Comparison of ENCODE assay signal across 9 mouse cellular contexts in genomic region chr19:46641420-46642085, GRCm38 (mm10). TPM values are rescaled to one million over a fixed set of nuclear protein-coding genes. Genes with fewer than 3 reads are reported as not detected.
DNase-seq lines count a peak whose midpoint lies in the region; ATAC-seq lines count a peak whose summit lies in the region.
"Had no signal": no experiment of that assay in that cellular context is flagged by ENCODE, and none has a peak within 500 bp of the region (broad histone marks: within the 10 kb centered on the region; RNA-seq: fewer than 3 reads in every experiment).

No protein-coding gene starts in this region.

- no peak overlapping the region for H3K4me3 ChIP-seq in hindbrain, embryonic 15.5 days
- no peak overlapping the region for H3K4me3 ChIP-seq in liver, embryonic 11.5 days (ENCODE audit: low read depth, low read length)
- H3K4me3 ChIP-seq in neural tube, embryonic 15.5 days (replicated peaks) = no peak overlapping the region

- H3K9ac ChIP-seq in hindbrain, embryonic 15.5 days = no peak overlapping the region
- no peak overlapping the region for H3K9ac ChIP-seq in liver, embryonic 11.5 days (ENCODE audit: low read depth, low read length)
- H3K9ac ChIP-seq in neural tube, embryonic 15.5 days (replicated peaks) = no peak overlapping the region

- whole genome bisulfite sequencing in hindbrain, embryonic 15.5 days = 60% methylated on average over 19 of the region's 19 CpGs
- 61% methylated on average over 19 of the region's 19 CpGs for WGBS in liver, embryonic 11.5 days
- 62% methylated on average over 19 of the region's 19 CpGs for WGBS in neural tube, embryonic 15.5 days

- peak; percentile 69 for DNase-seq in 3134 (ENCODE audit: extremely low read depth, insufficient read length, low spot score)
- peak; percentile 91 for DNase-seq in adrenal gland, postnatal 14 days
- DNase-seq in gastrocnemius, postnatal 10 days = peak; percentile 64
- no peak for DNase-seq in liver, embryonic 11.5 days (ENCODE audit: low spot score)
- DNase-seq in B cell, adult 2 months = no peak
- DNase-seq in retina, embryonic 14.5 days (ENCODE audit: low spot score) = no peak

- peak overlapping the region; percentile 56 for H3K27ac ChIP-seq in hindbrain, embryonic 15.5 days (replicated peaks)
- H3K27ac ChIP-seq in liver, embryonic 11.5 days (ENCODE audit: low read depth, low read length) = peak overlapping the region; percentile 43; the same call in 1 of the 2 replicates
- peak overlapping the region; percentile 74 for H3K27ac ChIP-seq in neural tube, embryonic 15.5 days (replicated peaks)

- H3K4me2 ChIP-seq in hindbrain, embryonic 15.5 days = no peak overlapping the region
- no peak overlapping the region for H3K4me2 ChIP-seq in liver, embryonic 11.5 days
- H3K4me2 ChIP-seq in neural tube, embryonic 15.5 days = no peak overlapping the region

- H3K27me3 ChIP-seq in hindbrain, embryonic 15.5 days = no peaks in the 10 kb centered on the region
- no peaks in the 10 kb centered on the region for H3K27me3 ChIP-seq in liver, embryonic 11.5 days (replicated peaks; ENCODE audit: control insufficient read depth, insufficient read depth, low read length)
- no peaks in the 10 kb centered on the region for H3K27me3 ChIP-seq in neural tube, embryonic 15.5 days (replicated peaks)

- no peaks in the 10 kb centered on the region for H3K9me3 ChIP-seq in hindbrain, embryonic 15.5 days
- no peaks in the 10 kb centered on the region for H3K9me3 ChIP-seq in liver, embryonic 11.5 days (ENCODE audit: control insufficient read depth, low read length)
- no peaks in the 10 kb centered on the region for H3K9me3 ChIP-seq in neural tube, embryonic 15.5 days (replicated peaks)

- peaks cover 63% of the 10 kb centered on the region for H3K4me1 ChIP-seq in hindbrain, embryonic 15.5 days (replicated peaks)
- peaks cover 69% of the 10 kb centered on the region for H3K4me1 ChIP-seq in liver, embryonic 11.5 days (replicated peaks; ENCODE audit: control insufficient read depth, insufficient read depth, low read length)
- peaks cover 64% of the 10 kb centered on the region for H3K4me1 ChIP-seq in neural tube, embryonic 15.5 days

- no peak for ATAC-seq in hindbrain, embryonic 15.5 days (ENCODE audit: low FRiP score, low read depth)
- ATAC-seq in liver, embryonic 11.5 days (replicated peaks; ENCODE audit: low FRiP score) = no peak
- ATAC-seq in neural tube, embryonic 15.5 days (ENCODE audit: low FRiP score) = no peak

- H3K36me3 ChIP-seq in hindbrain, embryonic 15.5 days = peaks cover 3% of the 10 kb centered on the region; the same call in 1 of the 2 replicates
- peaks cover 9% of the 10 kb centered on the region for H3K36me3 ChIP-seq in liver, embryonic 11.5 days (ENCODE audit: control insufficient read depth, insufficient read depth, low read length)
- peaks cover 14% of the 10 kb centered on the region for H3K36me3 ChIP-seq in neural tube, embryonic 15.5 days

RNA-seq across cellular contexts. Expression of gene Cyp17a1, which starts 31.4 kb away (rescaled TPM):
- 10.6 and 12.0 TPM in 2 replicates for total RNA-seq in adrenal gland, postnatal 14 days (2021)
- not detected for total RNA-seq in gastrocnemius, postnatal 10 days (2021)
- not detected in 2 replicates for polyA plus RNA-seq in hindbrain, embryonic 15.5 days (2015; fragmentation: Nextera tagmentation; extraction: Ambion mirVana)
- polyA plus RNA-seq in liver, embryonic 11.5 days (2014; fragmentation: Nextera tagmentation; extraction: Ambion mirVana) = 0.27 and 0.30 TPM in 2 replicates
- polyA plus RNA-seq in neural tube, embryonic 15.5 days (2015; fragmentation: Nextera tagmentation; extraction: Ambion mirVana) = 0.23 TPM in 1 of 2 replicates, not detected in the other
- total RNA-seq: left cerebral cortex, postnatal 10 days had no signal

RNA-seq across cellular contexts. Expression of gene Wbp1l, which starts 42.7 kb away (rescaled TPM):
- 132 and 137 TPM in 2 replicates for total RNA-seq in adrenal gland, postnatal 14 days (2021)
- total RNA-seq in gastrocnemius, postnatal 10 days (2021) = 10 to 100 TPM; 38.3 to 41.6 TPM
- polyA plus RNA-seq in hindbrain, embryonic 15.5 days (2015; fragmentation: Nextera tagmentation; extraction: Ambion mirVana) = 37.4 and 41.1 TPM in 2 replicates
- polyA plus RNA-seq in liver, embryonic 11.5 days (2014; fragmentation: Nextera tagmentation; extraction: Ambion mirVana) = 36.6 and 40.7 TPM in 2 replicates
- polyA plus RNA-seq in neural tube, embryonic 15.5 days (2015; fragmentation: Nextera tagmentation; extraction: Ambion mirVana) = 34.1 and 34.5 TPM in 2 replicates

RNA-seq across cellular contexts. Expression of gene Borcs7, which starts 48.2 kb away (rescaled TPM):
- 15.2 and 15.8 TPM in 2 replicates for total RNA-seq in adrenal gland, postnatal 14 days (2021)
- 10 to 100 TPM; 14.6 to 16.9 TPM for total RNA-seq in gastrocnemius, postnatal 10 days (2021)
- 23.2 and 25.6 TPM in 2 replicates for polyA plus RNA-seq in hindbrain, embryonic 15.5 days (2015; fragmentation: Nextera tagmentation; extraction: Ambion mirVana)
- polyA plus RNA-seq in liver, embryonic 11.5 days (2014; fragmentation: Nextera tagmentation; extraction: Ambion mirVana) = 9.9 and 13.8 TPM in 2 replicates
- 24.7 and 29.8 TPM in 2 replicates for polyA plus RNA-seq in neural tube, embryonic 15.5 days (2015; fragmentation: Nextera tagmentation; extraction: Ambion mirVana)

Comparison
In these comparisons a context has a peak if more than half of its experiments do, and no peak if none do; other contexts are left out.
1. DNase-seq: peak in 3134 (single experiment), adrenal gland, postnatal 14 days (single experiment) and gastrocnemius, postnatal 10 days (single experiment); none in liver, embryonic 11.5 days (single experiment), B cell, adult 2 months (0 of 2) and retina, embryonic 14.5 days (single experiment).
2. Peak in every context shown above with its lines, with median percentiles within 50 percentile points of each other: H3K27ac ChIP-seq.